Mouse (Mus musculus): ENCODE data around the gene Sfta2. TPM values are rescaled to one million over a fixed set of nuclear protein-coding genes. Genes with fewer than 3 reads are reported as not detected.

Sfta2 gene
- polyA plus RNA-seq, 1 experiment from 2014 or later = not detected

GRCm38 (mm10) chr17:35697429-35697758 lies 96.0 kb downstream of the Sfta2 start:
- no peak for ATAC-seq (ENCODE audit: insufficient read depth)
- Histone ChIP-seq H3K9ac (no peak overlapping the region), H3K36me3 (replicated peaks) (no peaks in the 10 kb centered on the region), H3K4me1 (replicated peaks) (peaks cover 10% of the 10 kb centered on the region; the same call in 1 of the 2 replicates), H3K9me3 (replicated peaks) (no peaks in the 10 kb centered on the region), H3K4me3 (replicated peaks) (no peak overlapping the region), H3K4me2 (no peak overlapping the region), H3K27me3 (peaks cover 61% of the 10 kb centered on the region), H3K27ac (replicated peaks) (no peak overlapping the region)
- WGBS (ENCODE audit: insufficient replicate concordance) = 22% methylated on average over 1 of the region's 1 CpGs

DNA sequence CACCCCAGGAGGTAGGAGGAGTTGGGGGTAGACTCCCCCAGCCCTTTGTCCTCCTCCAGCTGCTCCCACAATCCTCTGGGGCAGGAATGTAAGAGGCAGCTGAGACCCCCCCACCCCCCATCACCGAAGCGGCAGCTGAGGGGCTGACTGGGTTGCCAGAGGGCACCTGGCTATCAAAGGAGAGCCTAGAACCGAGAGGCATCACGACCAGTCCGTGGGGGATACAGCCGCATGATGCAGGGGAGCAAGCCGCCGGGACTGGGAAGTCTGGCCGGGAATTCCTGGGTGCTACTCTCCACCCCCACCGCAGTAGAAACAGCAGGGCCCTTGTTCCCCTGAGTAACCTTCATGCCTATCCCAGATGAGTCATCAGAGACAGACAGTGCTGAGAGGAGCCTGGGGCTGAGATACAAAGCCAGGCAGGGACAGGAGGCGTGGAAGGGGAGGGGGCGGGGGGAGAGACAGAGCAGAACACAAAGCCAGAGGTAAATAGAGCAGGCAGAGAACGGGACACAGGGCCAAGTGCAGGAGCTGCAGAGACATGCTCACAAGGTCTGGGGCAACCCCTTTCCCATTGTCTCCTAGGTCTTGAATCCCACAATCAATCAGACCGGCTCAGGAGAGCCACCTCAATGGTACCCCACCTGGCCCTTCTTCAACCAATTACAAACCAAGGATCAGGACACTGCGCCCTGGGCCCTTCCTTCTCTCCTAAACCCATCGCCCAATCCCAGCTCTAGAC lies 96.6 kb downstream of the Sfta2 start:
- Histone ChIP-seq H3K27ac (replicated peaks) (no peak overlapping the region), H3K4me3 (replicated peaks) (no peak overlapping the region), H3K36me3 (replicated peaks) (no peaks in the 10 kb centered on the region), H3K9ac (no peak overlapping the region), H3K4me1 (replicated peaks) (peaks cover 10% of the 10 kb centered on the region; the same call in 1 of the 2 replicates), H3K27me3 (peaks cover 66% of the 10 kb centered on the region), H3K9me3 (replicated peaks) (no peaks in the 10 kb centered on the region), H3K4me2 (no peak overlapping the region)
- no peak for ATAC-seq (ENCODE audit: insufficient read depth)
- WGBS (ENCODE audit: insufficient replicate concordance) = 7% methylated on average over 16 of the region's 16 CpGs

GRCm38 (mm10) chr17:35698501-35698883 lies 97.1 kb downstream of the Sfta2 start:
- H3K9ac ChIP-seq = no peak overlapping the region
- WGBS (ENCODE audit: insufficient replicate concordance) = 31% methylated on average over 5 of the region's 5 CpGs
- no peak overlapping the region for H3K27ac ChIP-seq (replicated peaks)
- H3K4me2 ChIP-seq = no peak overlapping the region
- H3K36me3 ChIP-seq (replicated peaks) = no peaks in the 10 kb centered on the region
- H3K4me1 ChIP-seq (replicated peaks) = peaks cover 10% of the 10 kb centered on the region; the same call in 1 of the 2 replicates
- H3K9me3 ChIP-seq (replicated peaks) = no peaks in the 10 kb centered on the region
- no peak overlapping the region for H3K4me3 ChIP-seq (replicated peaks)
- no peak for ATAC-seq (ENCODE audit: insufficient read depth)
- peaks cover 70% of the 10 kb centered on the region for H3K27me3 ChIP-seq

DNA sequence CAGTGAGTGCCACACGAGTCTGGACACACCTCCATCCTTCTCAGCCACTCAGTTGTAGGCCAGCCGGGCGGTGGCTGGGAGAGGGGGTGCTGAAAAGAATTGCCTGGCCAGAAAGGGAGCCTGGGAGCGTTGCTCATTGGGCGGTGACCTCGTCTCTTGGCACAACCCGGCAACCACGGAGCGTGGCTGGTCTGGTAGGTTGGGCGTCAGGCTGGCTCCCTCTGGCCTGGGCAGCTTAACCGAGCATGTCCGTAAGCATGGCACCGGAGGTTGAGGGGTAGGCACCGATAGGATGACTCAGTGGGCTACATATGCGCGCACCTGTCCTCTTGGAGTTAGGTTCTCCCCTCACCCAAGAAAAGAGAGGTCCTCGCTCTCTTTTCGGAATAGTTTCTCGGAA lies 98.6 kb downstream of the Sfta2 start:
- Histone ChIP-seq H3K4me2 (peak overlapping the region; percentile 68), H3K4me1 (replicated peaks) (peaks cover 10% of the 10 kb centered on the region), H3K27me3 (peaks cover 84% of the 10 kb centered on the region), H3K27ac (replicated peaks) (no peak overlapping the region), H3K36me3 (replicated peaks) (no peaks in the 10 kb centered on the region), H3K4me3 (replicated peaks) (peak overlapping the region; percentile 50), H3K9ac (no peak overlapping the region), H3K9me3 (replicated peaks) (no peaks in the 10 kb centered on the region)
- no peak for ATAC-seq (ENCODE audit: insufficient read depth)
- 7% methylated on average over 19 of the region's 19 CpGs for WGBS (ENCODE audit: insufficient replicate concordance)

Other genes starting within 250 kb of the Sfta2 start
- 2.2 and 2.7 TPM in 2 replicates for gene H2-Q4, start 221.9 kb upstream of the Sfta2 start, polyA plus RNA-seq (2015; fragmentation: Nextera tagmentation; extraction: Ambion mirVana)
- gene H2-Q6, start 176.7 kb upstream of the Sfta2 start, polyA plus RNA-seq (2015; fragmentation: Nextera tagmentation; extraction: Ambion mirVana) = 9.5 and 11.9 TPM in 2 replicates
- gene H2-Q7, start 162.4 kb upstream of the Sfta2 start, polyA plus RNA-seq (2015; fragmentation: Nextera tagmentation; extraction: Ambion mirVana) = 18.4 and 18.7 TPM in 2 replicates
- 322 and 403 TPM in 2 replicates for gene H2-Q10, start 131.5 kb upstream of the Sfta2 start, polyA plus RNA-seq (2015; fragmentation: Nextera tagmentation; extraction: Ambion mirVana)
- gene Pou5f1, start 95.5 kb upstream of the Sfta2 start, polyA plus RNA-seq (2015; fragmentation: Nextera tagmentation; extraction: Ambion mirVana) = not detected in 2 replicates
- 44.6 and 47.9 TPM in 2 replicates for gene Tcf19, start 84.7 kb upstream of the Sfta2 start, polyA plus RNA-seq (2015; fragmentation: Nextera tagmentation; extraction: Ambion mirVana)
- 7.4 and 8.7 TPM in 2 replicates for gene Cchcr1, start 84.4 kb upstream of the Sfta2 start, polyA plus RNA-seq (2015; fragmentation: Nextera tagmentation; extraction: Ambion mirVana)
- gene Psors1c2, start 68.3 kb upstream of the Sfta2 start, polyA plus RNA-seq (2015; fragmentation: Nextera tagmentation; extraction: Ambion mirVana) = 0.14 TPM in 2 replicates
- gene Cdsn, start 49.4 kb upstream of the Sfta2 start, polyA plus RNA-seq (2015; fragmentation: Nextera tagmentation; extraction: Ambion mirVana) = 0.03 and 0.05 TPM in 2 replicates
- gene 2300002M23Rik, start 34.1 kb upstream of the Sfta2 start, polyA plus RNA-seq (2015; fragmentation: Nextera tagmentation; extraction: Ambion mirVana) = not detected in 2 replicates
- gene Gm9573, start 25.1 kb downstream of the Sfta2 start, polyA plus RNA-seq (2015; fragmentation: Nextera tagmentation; extraction: Ambion mirVana) = not detected in 2 replicates
- 0.03 and 0.05 TPM in 2 replicates for gene Mucl3, start 42.1 kb downstream of the Sfta2 start, polyA plus RNA-seq (2015; fragmentation: Nextera tagmentation; extraction: Ambion mirVana)
- gene Vars2, start 66.0 kb downstream of the Sfta2 start, polyA plus RNA-seq (2015; fragmentation: Nextera tagmentation; extraction: Ambion mirVana) = 6.1 and 6.5 TPM in 2 replicates
- 21.7 and 25.5 TPM in 2 replicates for gene Gtf2h4, start 72.2 kb downstream of the Sfta2 start, polyA plus RNA-seq (2015; fragmentation: Nextera tagmentation; extraction: Ambion mirVana)
- gene Ddr1, start 103.1 kb downstream of the Sfta2 start, polyA plus RNA-seq (2015; fragmentation: Nextera tagmentation; extraction: Ambion mirVana) = 2.6 and 3.4 TPM in 2 replicates
- gene Ier3, start 220.1 kb downstream of the Sfta2 start, polyA plus RNA-seq (2015; fragmentation: Nextera tagmentation; extraction: Ambion mirVana) = 22.9 and 23.7 TPM in 2 replicates
- 33.7 and 42.4 TPM in 2 replicates for gene Flot1, start 221.7 kb downstream of the Sfta2 start, polyA plus RNA-seq (2015; fragmentation: Nextera tagmentation; extraction: Ambion mirVana)
- 379 and 391 TPM in 2 replicates for gene Tubb5, start 236.8 kb downstream of the Sfta2 start, polyA plus RNA-seq (2015; fragmentation: Nextera tagmentation; extraction: Ambion mirVana)
- gene Mdc1, start 240.0 kb downstream of the Sfta2 start, polyA plus RNA-seq (2015; fragmentation: Nextera tagmentation; extraction: Ambion mirVana) = 8.5 and 9.1 TPM in 2 replicates